Mouse (Mus musculus): ENCODE data around the gene Cs.

Gene Cs

GRCm38 (mm10) chr10:128376455-128377211 is 39.1 kb downstream of the Cs start, which contains the start of gene Ankrd52:
Gene Ankrd52 (plus strand): TSS chr10:128377115.
- DNase-seq (ENCODE audit: low spot score), result no peak

- DNase-seq (ENCODE audit: low spot score), result no peak
These were observed 39.8 kb downstream of the Cs start for GRCm38 (mm10) chr10:128377222-128377939.

GRCm38 (mm10) chr10:128377940-128378448 is 40.5 kb downstream of the Cs start:
- no peak for DNase-seq (ENCODE audit: low spot score)

DNA sequence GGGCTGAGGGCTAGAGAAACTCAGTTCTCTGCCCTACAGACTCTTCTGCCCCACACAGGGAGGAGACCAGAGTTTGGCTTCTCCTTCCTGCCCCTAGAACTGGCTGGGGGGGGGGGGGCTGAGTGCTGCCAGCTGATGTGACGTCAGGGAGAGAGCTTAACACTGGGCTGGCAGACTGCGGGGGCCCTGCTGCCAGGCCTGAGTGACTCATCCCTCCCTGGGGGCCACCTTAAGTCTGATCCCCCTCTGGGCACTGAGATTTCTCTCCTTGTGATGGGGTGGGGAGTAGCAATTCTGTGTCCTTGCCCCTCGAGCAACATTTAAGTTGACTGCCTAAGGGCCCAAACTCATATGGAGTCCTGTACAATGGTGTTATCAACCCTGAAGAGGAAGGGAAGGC is 40.9 kb downstream of the Cs start:
- no peak for DNase-seq (ENCODE audit: low spot score)

DNA sequence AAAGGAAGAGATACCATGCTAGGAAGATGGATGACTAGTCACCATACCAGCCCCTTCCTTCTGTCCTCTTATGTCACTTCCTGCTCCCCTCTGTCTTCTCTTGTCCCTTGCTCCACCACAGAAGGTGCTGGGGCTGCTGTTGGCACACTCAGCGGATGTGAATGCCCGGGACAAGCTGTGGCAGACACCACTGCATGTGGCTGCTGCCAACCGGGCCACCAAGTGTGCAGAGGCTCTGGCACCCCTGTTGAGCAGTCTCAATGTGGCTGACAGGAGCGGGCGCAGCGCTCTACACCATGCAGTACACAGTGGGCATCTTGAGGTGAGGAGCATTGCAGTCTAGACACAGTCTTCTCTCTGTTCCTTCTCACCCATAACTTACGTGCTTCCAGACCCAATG is 41.7 kb downstream of the Cs start:
- no peak for DNase-seq (ENCODE audit: low spot score)

DNA sequence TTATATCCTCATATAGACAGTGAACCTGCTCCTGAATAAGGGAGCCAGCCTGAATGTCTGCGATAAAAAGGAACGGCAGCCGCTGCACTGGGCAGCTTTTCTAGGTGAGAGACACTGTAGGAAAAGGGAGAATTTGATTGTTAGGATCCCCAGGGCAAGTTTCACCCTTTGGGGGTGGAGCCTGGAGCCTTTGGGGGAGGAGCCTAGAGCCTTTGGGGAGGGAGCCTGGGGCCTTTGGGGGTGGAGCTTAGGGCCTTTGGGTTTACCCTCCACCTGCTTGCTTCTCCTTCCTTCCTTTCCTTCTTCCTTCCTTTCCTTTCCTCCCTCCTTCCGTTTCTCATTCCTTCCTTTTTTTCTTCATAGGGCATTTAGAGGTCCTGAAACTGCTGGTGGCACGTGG is 43.0 kb downstream of the Cs start:
- DNase-seq (ENCODE audit: low spot score), result no peak

- DNase-seq (ENCODE audit: low spot score), result no peak
These were observed 44.9 kb downstream of the Cs start for GRCm38 (mm10) chr10:128382482-128382881.

- DNase-seq (ENCODE audit: low spot score), result no peak
These were observed 48.4 kb downstream of the Cs start for GRCm38 (mm10) chr10:128385902-128386301.

DNA sequence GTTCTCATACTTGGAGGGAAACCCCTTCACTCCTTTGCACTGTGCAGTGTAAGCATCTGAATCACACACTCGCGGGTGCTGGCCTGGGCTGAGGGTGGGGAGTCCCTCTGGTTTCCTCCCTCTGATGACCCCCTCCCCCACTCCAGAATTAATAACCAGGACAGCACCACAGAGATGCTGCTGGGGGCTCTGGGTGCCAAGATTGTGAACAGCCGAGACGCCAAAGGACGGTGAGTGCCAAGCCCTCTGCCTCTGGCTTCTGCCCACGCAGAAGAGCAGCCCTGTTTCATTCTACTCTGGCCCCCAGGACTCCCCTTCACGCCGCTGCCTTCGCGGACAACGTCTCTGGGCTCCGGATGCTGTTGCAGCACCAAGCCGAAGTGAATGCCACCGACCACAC is 51.4 kb downstream of the Cs start:
- DNase-seq (ENCODE audit: low spot score), result no peak

DNA sequence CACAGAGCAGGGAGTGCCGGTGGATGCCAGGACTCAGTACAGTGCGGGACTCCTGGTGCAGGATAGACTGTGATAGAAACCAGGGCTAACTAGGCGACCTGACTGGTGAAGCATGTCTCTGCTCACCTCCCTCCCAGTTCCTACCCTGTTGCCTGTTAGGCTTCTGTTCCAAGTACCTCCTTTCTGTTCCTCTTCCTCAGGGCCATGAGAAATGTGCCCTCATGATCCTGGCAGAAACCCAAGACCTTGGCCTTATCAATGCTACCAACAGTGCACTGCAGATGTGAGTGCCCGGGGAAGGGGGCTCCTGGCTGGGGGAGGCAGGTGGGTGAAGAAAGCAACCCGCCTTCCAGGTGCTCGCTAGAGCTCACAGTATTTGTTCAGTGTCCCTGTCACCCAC is 52.0 kb downstream of the Cs start:
- no peak for DNase-seq (ENCODE audit: low spot score)

DNA sequence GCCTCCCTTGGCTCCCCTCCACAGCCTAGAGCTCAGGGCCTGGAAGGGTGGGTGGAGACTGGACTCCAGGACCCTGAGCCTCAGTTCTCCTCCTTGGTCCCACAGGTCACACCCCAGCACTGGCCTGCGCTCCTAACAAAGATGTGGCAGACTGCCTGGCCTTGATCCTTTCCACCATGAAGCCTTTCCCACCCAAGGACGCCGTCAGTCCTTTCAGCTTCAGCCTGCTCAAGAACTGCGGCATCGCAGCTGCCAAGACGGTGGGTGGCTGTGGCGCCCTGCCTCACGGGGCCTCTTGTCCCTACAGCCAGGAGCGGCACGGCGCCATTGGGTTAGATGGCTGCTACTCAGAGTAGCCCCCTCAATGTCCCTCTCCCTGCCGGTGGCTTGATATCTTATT is 52.8 kb downstream of the Cs start:
- no peak for DNase-seq (ENCODE audit: low spot score)

GRCm38 (mm10) chr10:128391850-128392249 is 54.3 kb downstream of the Cs start:
- DNase-seq (ENCODE audit: low spot score), result no peak

DNA sequence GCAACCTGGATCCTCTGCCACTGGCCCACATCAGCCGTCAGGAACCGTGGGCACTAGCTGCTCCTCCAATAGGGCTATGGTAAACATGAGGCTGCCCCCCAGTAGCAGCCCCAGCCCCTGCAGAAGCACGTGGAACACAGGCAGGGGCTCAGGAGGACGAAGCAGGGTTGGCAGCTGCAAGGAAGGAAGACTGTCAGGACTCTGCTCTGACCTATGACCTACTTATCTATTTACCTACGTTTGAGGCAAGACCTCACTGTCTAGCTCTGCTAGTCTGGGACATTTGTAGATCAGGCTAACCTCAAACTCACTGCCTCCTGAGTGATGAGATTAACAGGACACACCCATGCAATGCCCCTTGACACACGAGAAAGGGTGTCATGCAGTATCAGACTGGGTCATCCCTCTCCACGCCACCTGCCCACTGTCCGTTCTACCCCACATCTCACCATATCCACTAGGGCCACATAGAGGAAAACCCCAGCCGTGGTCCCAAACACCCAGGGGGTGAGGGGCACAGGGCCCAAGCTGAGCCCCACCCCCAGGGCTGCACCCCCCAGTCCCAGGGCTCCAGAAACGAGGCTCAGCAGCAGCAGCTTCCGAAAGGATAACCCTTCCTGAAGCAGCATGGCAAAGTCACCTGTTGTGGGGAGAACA is 58.6 kb downstream of the Cs start:
- DNase-seq (ENCODE audit: low spot score), result no peak

GRCm38 (mm10) chr10:128396716-128397264 is 59.3 kb downstream of the Cs start:
- DNase-seq (ENCODE audit: low spot score), result no peak

DNA sequence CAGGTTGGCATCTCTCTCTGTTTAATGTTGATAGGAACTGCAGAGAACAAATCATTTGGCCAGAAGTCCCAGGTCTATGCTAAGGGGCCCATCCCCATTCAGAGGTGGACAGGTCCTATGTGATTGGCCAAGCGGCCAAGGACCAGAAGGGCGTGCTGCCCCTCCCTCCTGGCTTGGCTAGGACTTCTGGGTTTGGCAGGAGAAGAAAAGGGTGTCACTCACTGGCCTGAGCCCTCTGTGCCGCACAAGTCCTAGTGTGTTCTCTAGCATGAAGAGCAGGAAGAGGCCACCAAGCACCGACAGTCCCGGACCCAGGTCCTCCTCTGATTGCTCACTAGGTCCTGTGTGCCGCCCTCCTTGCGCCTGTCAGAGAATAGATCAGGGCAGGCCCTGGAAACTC is 59.9 kb downstream of the Cs start:
- no peak for DNase-seq (ENCODE audit: low spot score)

GRCm38 (mm10) chr10:128400338-128400737 is 62.8 kb downstream of the Cs start:
- no peak for DNase-seq (ENCODE audit: low spot score)

DNA sequence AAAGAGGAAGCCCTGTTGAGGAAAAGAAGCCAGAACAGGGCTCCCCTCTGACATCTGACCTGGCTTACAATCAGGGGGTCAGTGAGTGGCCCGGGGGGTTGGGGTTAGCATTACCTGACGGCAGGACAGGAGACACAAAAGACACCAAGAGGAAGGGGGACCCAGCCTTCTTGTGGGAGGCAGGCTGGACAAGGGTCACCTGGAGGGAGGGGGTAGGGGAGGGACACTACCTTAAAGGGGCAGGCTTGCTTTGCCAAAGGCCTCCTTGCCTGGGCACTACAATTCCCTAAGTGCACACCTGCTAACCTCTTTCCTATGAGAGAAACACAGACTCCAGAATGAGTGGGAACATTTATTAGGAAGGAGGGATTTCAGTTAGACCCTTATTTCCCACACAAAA is 63.5 kb downstream of the Cs start, which contains the start of gene Slc39a5:
Slc39a5 (minus strand) TSS at position 174 of the 400 bp plus-strand sequence.
- DNase-seq (ENCODE audit: low spot score), result no peak

DNA sequence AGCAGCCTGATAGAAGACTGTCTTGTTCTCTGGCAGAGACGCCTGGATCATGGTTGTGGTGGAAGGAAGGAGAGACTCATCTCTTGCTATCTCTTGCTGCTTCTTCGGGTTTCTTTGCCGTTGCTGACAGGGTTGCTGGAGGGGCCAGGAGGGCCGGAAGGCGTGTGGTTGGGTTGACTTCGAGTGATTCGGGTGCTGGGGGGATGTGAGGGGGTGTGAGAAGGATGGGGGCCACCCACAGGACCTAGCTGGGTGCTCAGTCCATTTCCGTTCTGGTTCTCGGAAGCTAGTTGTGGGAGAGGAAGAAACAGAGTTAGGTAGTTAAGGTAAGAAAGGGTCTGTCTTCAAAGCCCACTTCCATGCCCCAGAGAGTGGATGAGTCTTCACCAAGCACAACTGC is 64.1 kb downstream of the Cs start:
- DNase-seq (ENCODE audit: low spot score), result no peak

- no peak for DNase-seq (ENCODE audit: low spot score)
These were observed 66.4 kb downstream of the Cs start for GRCm38 (mm10) chr10:128403931-128404330.

- DNase-seq (ENCODE audit: low spot score), result no peak
These were observed 71.3 kb downstream of the Cs start for GRCm38 (mm10) chr10:128408591-128409535.

All from layer of hippocampus, adult 9-10 months (tissue).